Mouse (Mus musculus): ENCODE measurements around the gene Adh1. TPM values are rescaled to one million over a fixed set of nuclear protein-coding genes. Genes with fewer than 3 reads are reported as not detected.

Adh1 gene
- polyA plus RNA-seq, 1 experiment from 2014 or later: 1.4 TPM

- 36% methylated on average over 7 of the region's 7 CpGs for WGBS
- Histone ChIP-seq H3K9ac (no peak overlapping the region), H3K27ac (ENCODE audit: poor library complexity, severe bottlenecking) (no peak overlapping the region), H3K4me3 (no peak overlapping the region), H3K27me3 (replicated peaks) (no peaks in the 10 kb centered on the region), H3K9me3 (replicated peaks) (no peaks in the 10 kb centered on the region), H3K36me3 (no peaks in the 10 kb centered on the region), H3K4me1 (replicated peaks) (no peaks in the 10 kb centered on the region; the same call in 1 of the 2 replicates), H3K4me2 (no peak overlapping the region)
- peak; percentile 36; the same call in 1 of the 2 replicates for ATAC-seq (ENCODE audit: insufficient number of reproducible peaks, low FRiP score)
These were observed 34.9 kb upstream of the Adh1 start for GRCm38 (mm10) chr3:138225853-138226252.

GRCm38 (mm10) chr3:138226476-138226875 is 34.3 kb upstream of the Adh1 start:
- no peak overlapping the region for H3K9ac ChIP-seq
- H3K9me3 ChIP-seq (replicated peaks): no peaks in the 10 kb centered on the region
- no peak for ATAC-seq (ENCODE audit: insufficient number of reproducible peaks, low FRiP score)
- H3K27me3 ChIP-seq (replicated peaks): no peaks in the 10 kb centered on the region
- WGBS: 89% methylated on average over 6 of the region's 6 CpGs
- H3K4me3 ChIP-seq: no peak overlapping the region
- H3K4me1 ChIP-seq (replicated peaks): no peaks in the 10 kb centered on the region; the same call in 1 of the 2 replicates
- no peaks in the 10 kb centered on the region for H3K36me3 ChIP-seq
- no peak overlapping the region for H3K4me2 ChIP-seq
- no peak overlapping the region for H3K27ac ChIP-seq (ENCODE audit: poor library complexity, severe bottlenecking)

GRCm38 (mm10) chr3:138227082-138227481 is 33.7 kb upstream of the Adh1 start:
- ATAC-seq (ENCODE audit: insufficient number of reproducible peaks, low FRiP score): no peak
- Histone ChIP-seq H3K4me2 (no peak overlapping the region), H3K9ac (no peak overlapping the region), H3K27ac (ENCODE audit: poor library complexity, severe bottlenecking) (no peak overlapping the region), H3K4me1 (replicated peaks) (no peaks in the 10 kb centered on the region; the same call in 1 of the 2 replicates), H3K9me3 (replicated peaks) (no peaks in the 10 kb centered on the region), H3K4me3 (no peak overlapping the region), H3K36me3 (no peaks in the 10 kb centered on the region), H3K27me3 (replicated peaks) (no peaks in the 10 kb centered on the region)
- WGBS: 90% methylated on average over 2 of the region's 2 CpGs

- Histone ChIP-seq H3K27me3 (replicated peaks) (no peaks in the 10 kb centered on the region), H3K4me1 (replicated peaks) (no peaks in the 10 kb centered on the region; the same call in 1 of the 2 replicates), H3K4me3 (no peak overlapping the region), H3K27ac (ENCODE audit: poor library complexity, severe bottlenecking) (no peak overlapping the region), H3K4me2 (no peak overlapping the region), H3K36me3 (no peaks in the 10 kb centered on the region), H3K9me3 (replicated peaks) (no peaks in the 10 kb centered on the region), H3K9ac (no peak overlapping the region)
- 84% methylated on average over 8 of the region's 8 CpGs for WGBS
- no peak for ATAC-seq (ENCODE audit: insufficient number of reproducible peaks, low FRiP score)
These were observed 33.0 kb upstream of the Adh1 start for GRCm38 (mm10) chr3:138227782-138228181.

GRCm38 (mm10) chr3:138229448-138229847 is 31.3 kb upstream of the Adh1 start:
- WGBS: 91% methylated on average over 1 of the region's 1 CpGs
- no peaks in the 10 kb centered on the region for H3K9me3 ChIP-seq (replicated peaks)

GRCm38 (mm10) chr3:138230266-138230665 is 30.5 kb upstream of the Adh1 start:
- H3K4me2 ChIP-seq: no peak overlapping the region
- 75% methylated on average over 3 of the region's 3 CpGs for WGBS

More at GRCm38 (mm10) chr3:138229448-138229847, 31.3 kb upstream of the Adh1 start:
- Histone ChIP-seq H3K27me3 (replicated peaks) (no peaks in the 10 kb centered on the region), H3K9ac (no peak overlapping the region), H3K4me2 (no peak overlapping the region), H3K4me1 (replicated peaks) (no peaks in the 10 kb centered on the region; the same call in 1 of the 2 replicates), H3K4me3 (no peak overlapping the region), H3K36me3 (no peaks in the 10 kb centered on the region), H3K27ac (ENCODE audit: poor library complexity, severe bottlenecking) (no peak overlapping the region)
- ATAC-seq (ENCODE audit: insufficient number of reproducible peaks, low FRiP score): no peak

GRCm38 (mm10) chr3:138231531-138231930 is 29.3 kb upstream of the Adh1 start:
- H3K4me3 ChIP-seq: no peak overlapping the region
- 81% methylated on average over 2 of the region's 2 CpGs for WGBS
- ATAC-seq (ENCODE audit: insufficient number of reproducible peaks, low FRiP score): no peak
- H3K36me3 ChIP-seq: no peaks in the 10 kb centered on the region
- H3K4me1 ChIP-seq (replicated peaks): no peaks in the 10 kb centered on the region
- H3K27me3 ChIP-seq (replicated peaks): no peaks in the 10 kb centered on the region
- no peaks in the 10 kb centered on the region for H3K9me3 ChIP-seq (replicated peaks)
- no peak overlapping the region for H3K9ac ChIP-seq
- no peak overlapping the region for H3K27ac ChIP-seq (ENCODE audit: poor library complexity, severe bottlenecking)
- no peak overlapping the region for H3K4me2 ChIP-seq

More at GRCm38 (mm10) chr3:138230266-138230665, 30.5 kb upstream of the Adh1 start:
- no peaks in the 10 kb centered on the region for H3K27me3 ChIP-seq (replicated peaks)
- no peaks in the 10 kb centered on the region; the same call in 1 of the 2 replicates for H3K4me1 ChIP-seq (replicated peaks)
- H3K27ac ChIP-seq (ENCODE audit: poor library complexity, severe bottlenecking): no peak overlapping the region
- no peaks in the 10 kb centered on the region for H3K9me3 ChIP-seq (replicated peaks)
- no peak overlapping the region for H3K4me3 ChIP-seq
- H3K36me3 ChIP-seq: no peaks in the 10 kb centered on the region
- no peak for ATAC-seq (ENCODE audit: insufficient number of reproducible peaks, low FRiP score)
- no peak overlapping the region for H3K9ac ChIP-seq

GRCm38 (mm10) chr3:138236546-138237163 is 24.1 kb upstream of the Adh1 start:
- 77% methylated on average over 11 of the region's 11 CpGs for WGBS
- Histone ChIP-seq H3K4me3 (no peak overlapping the region), H3K36me3 (no peaks in the 10 kb centered on the region), H3K4me2 (no peak overlapping the region), H3K9me3 (replicated peaks) (no peaks in the 10 kb centered on the region), H3K27me3 (replicated peaks) (no peaks in the 10 kb centered on the region), H3K4me1 (replicated peaks) (no peaks in the 10 kb centered on the region), H3K9ac (no peak overlapping the region), H3K27ac (ENCODE audit: poor library complexity, severe bottlenecking) (no peak overlapping the region)
- no peak for ATAC-seq (ENCODE audit: insufficient number of reproducible peaks, low FRiP score)

- no peak overlapping the region for H3K9ac ChIP-seq
- H3K9me3 ChIP-seq (replicated peaks): no peaks in the 10 kb centered on the region
- no peaks in the 10 kb centered on the region for H3K27me3 ChIP-seq (replicated peaks)
- H3K4me2 ChIP-seq: no peak overlapping the region
- no peak for ATAC-seq (ENCODE audit: insufficient number of reproducible peaks, low FRiP score)
- H3K27ac ChIP-seq (ENCODE audit: poor library complexity, severe bottlenecking): no peak overlapping the region
- no peaks in the 10 kb centered on the region for H3K36me3 ChIP-seq
- H3K4me3 ChIP-seq: no peak overlapping the region
- WGBS: 67% methylated on average over 10 of the region's 10 CpGs
- no peaks in the 10 kb centered on the region for H3K4me1 ChIP-seq (replicated peaks)
These were observed 22.7 kb upstream of the Adh1 start for GRCm38 (mm10) chr3:138238046-138238445.

GRCm38 (mm10) chr3:138239461-138239860 is 21.3 kb upstream of the Adh1 start:
- Histone ChIP-seq H3K27me3 (replicated peaks) (no peaks in the 10 kb centered on the region), H3K9ac (no peak overlapping the region), H3K4me3 (no peak overlapping the region), H3K4me2 (no peak overlapping the region), H3K9me3 (replicated peaks) (no peaks in the 10 kb centered on the region), H3K27ac (ENCODE audit: poor library complexity, severe bottlenecking) (no peak overlapping the region), H3K4me1 (replicated peaks) (no peaks in the 10 kb centered on the region), H3K36me3 (no peaks in the 10 kb centered on the region)
- ATAC-seq (ENCODE audit: insufficient number of reproducible peaks, low FRiP score): no peak
- WGBS: 81% methylated on average over 6 of the region's 6 CpGs

GRCm38 (mm10) chr3:138240411-138240810 is 20.4 kb upstream of the Adh1 start:
- Histone ChIP-seq H3K9ac (no peak overlapping the region), H3K4me2 (no peak overlapping the region), H3K9me3 (replicated peaks) (no peaks in the 10 kb centered on the region), H3K36me3 (no peaks in the 10 kb centered on the region), H3K4me1 (replicated peaks) (no peaks in the 10 kb centered on the region), H3K27me3 (replicated peaks) (no peaks in the 10 kb centered on the region), H3K4me3 (no peak overlapping the region), H3K27ac (ENCODE audit: poor library complexity, severe bottlenecking) (no peak overlapping the region)
- ATAC-seq (ENCODE audit: insufficient number of reproducible peaks, low FRiP score): no peak
- 75% methylated on average over 3 of the region's 3 CpGs for WGBS

GRCm38 (mm10) chr3:138240942-138241341 is 19.8 kb upstream of the Adh1 start:
- Histone ChIP-seq H3K9me3 (replicated peaks) (no peaks in the 10 kb centered on the region), H3K4me1 (replicated peaks) (no peaks in the 10 kb centered on the region), H3K9ac (no peak overlapping the region), H3K27ac (ENCODE audit: poor library complexity, severe bottlenecking) (no peak overlapping the region), H3K4me3 (no peak overlapping the region), H3K36me3 (no peaks in the 10 kb centered on the region), H3K4me2 (no peak overlapping the region), H3K27me3 (replicated peaks) (no peaks in the 10 kb centered on the region)
- no peak for ATAC-seq (ENCODE audit: insufficient number of reproducible peaks, low FRiP score)
- 70% methylated on average over 5 of the region's 5 CpGs for WGBS
